Comparison of ENCODE assay signal across 12 mouse cellular contexts in the genomic region with DNA sequence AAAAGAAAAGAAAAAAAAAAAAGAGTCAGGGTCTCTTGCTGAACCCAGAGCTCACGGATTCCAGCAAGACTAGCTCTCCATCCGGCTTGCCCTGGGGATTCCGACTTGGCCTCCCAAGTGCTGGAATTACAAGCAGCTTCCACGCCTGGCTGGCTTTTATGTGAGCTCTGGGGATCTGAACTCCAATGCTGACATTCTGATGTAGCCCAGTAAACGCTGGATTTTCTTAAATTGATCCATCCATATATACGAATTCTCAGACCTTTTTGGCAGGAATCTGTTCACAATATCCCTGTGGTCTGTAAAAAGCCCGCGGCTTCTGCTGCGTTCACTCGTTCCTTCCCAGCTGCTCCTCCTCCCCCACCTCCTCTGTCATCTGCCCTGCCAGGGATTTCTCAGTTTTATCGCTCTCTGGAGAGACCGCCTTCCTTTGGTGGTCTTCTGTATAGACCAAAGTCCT. TPM values are rescaled to one million over a fixed set of nuclear protein-coding genes. Genes with fewer than 3 reads are reported as not detected.
DNase-seq lines count a peak whose midpoint lies in the region; ATAC-seq and TF ChIP-seq lines count a peak whose summit lies in the region.
"Had no signal": no experiment of that assay in that cellular context is flagged by ENCODE, and none has a peak within 500 bp of the region (broad histone marks: within the 10 kb centered on the region; RNA-seq: fewer than 3 reads in every experiment).

No protein-coding gene starts in this region.

- H3K36me3 ChIP-seq in lung, embryonic 14.5 days (ENCODE audit: insufficient read depth), result no peaks in the 10 kb centered on the region
- H3K36me3 ChIP-seq: heart, embryonic 15.5 days had no signal

- H3K27me3 ChIP-seq in lung, embryonic 14.5 days (ENCODE audit: insufficient read depth, low read length), result no peaks in the 10 kb centered on the region
- H3K27me3 ChIP-seq: heart, embryonic 15.5 days had no signal

- peak overlapping the region; percentile 46; the same call in 1 of the 2 replicates for H3K27ac ChIP-seq in lung, embryonic 14.5 days (ENCODE audit: low read depth)
- H3K27ac ChIP-seq: heart, embryonic 15.5 days; midbrain, embryonic 10.5 days had no signal

- no peak overlapping the region for H3K9ac ChIP-seq in lung, embryonic 14.5 days
- H3K9ac ChIP-seq: heart, embryonic 15.5 days had no signal

- DNase-seq in lung, embryonic 14.5 days, result peak; percentile 69
- no peak for DNase-seq in lung, postnatal 4 days
- DNase-seq in kidney, adult 11 months, result peak; percentile 49
- DNase-seq in kidney, postnatal 10 days, result peak; percentile 76
- peak; percentile 68 for DNase-seq in mesoderm, embryonic 11.5 days (ENCODE audit: low read depth, low spot score)
- DNase-seq in spleen, postnatal 10 days (ENCODE audit: low spot score in 2 of 2), result no peak
- DNase-seq in gastrocnemius, postnatal 36 days, result no peak
- DNase-seq: cerebellum, adult 9-11 months; left cerebral cortex, postnatal 4 days had no signal

- intact Hi-C loops in gastrocnemius, postnatal 36 days (cut with DNase I), result no loop called here

- no peak overlapping the region for H3K4me3 ChIP-seq in lung, embryonic 14.5 days (ENCODE audit: low read depth, low read length)
- H3K4me3 ChIP-seq: heart, embryonic 15.5 days; midbrain, embryonic 10.5 days had no signal

- 42% methylated on average over 12 of the region's 12 CpGs for WGBS in lung, embryonic 14.5 days

- ATAC-seq in lung, embryonic 14.5 days (ENCODE audit: insufficient read depth), result 0 out of 2 replicates have a peak, but pooled peaks have one; percentile 32
- no peak for ATAC-seq in inflammation-experienced regulatory T-cells, adult 6 months

- 0 out of 2 replicates have a peak, but pooled peaks cover 3% of the 10 kb centered on the region for H3K9me3 ChIP-seq in lung, embryonic 14.5 days (ENCODE audit: low read depth, low read length)
- H3K9me3 ChIP-seq: heart, embryonic 15.5 days had no signal

- H3K4me2 ChIP-seq in lung, embryonic 14.5 days, result 0 out of 2 replicates have a peak overlapping the region, but pooled peaks have one; percentile 23
- H3K4me2 ChIP-seq: heart, embryonic 15.5 days had no signal

- no peaks in the 10 kb centered on the region for H3K4me1 ChIP-seq in lung, embryonic 14.5 days (ENCODE audit: insufficient read depth)

- no peak for TF ChIP-seq CTCF in lung, embryonic 14.5 days (IDR thresholded peaks at IDR 0.05; ENCODE audit: low read depth)

RNA-seq across cellular contexts. Expression of gene St3gal3, which starts 57.4 kb away (rescaled TPM):
- polyA plus RNA-seq in lung, embryonic 14.5 days (2014; fragmentation: Nextera tagmentation; extraction: Ambion mirVana), result 4.2 and 6.3 TPM in 2 replicates
- total RNA-seq in gastrocnemius, postnatal 36 days (2021), result 10 to 100 TPM; 65.8 to 68.8 TPM
- polyA plus RNA-seq in inflammation-experienced regulatory T-cells, adult 6 months (2017; shearing (Covaris generic)), result 1 to 10 TPM in 2 of 3 experiments, under 1 TPM in 1; 0.40 to 2.4 (median 1.3) TPM

Comparison
In these comparisons a context has a peak if more than half of its experiments do, and no peak if none do; other contexts are left out.
1. DNase-seq: peak in lung, embryonic 14.5 days (single experiment), kidney, adult 11 months (single experiment), kidney, postnatal 10 days (single experiment) and mesoderm, embryonic 11.5 days (single experiment); none in lung, postnatal 4 days (0 of 2), spleen, postnatal 10 days (0 of 2) and gastrocnemius, postnatal 36 days (0 of 2).